Mouse (Mus musculus): ENCODE results near the gene Insl6. TPM values are rescaled to one million over a fixed set of nuclear protein-coding genes. Genes with fewer than 3 reads are reported as not detected.
A peak's percentile ranks its signal among the peaks of the same experiment; 100 is the strongest.

Gene Insl6
- polyA plus RNA-seq, 1 experiment from 2014 or later: 19.1 TPM

- H3K9me3 ChIP-seq (ENCODE audit: control insufficient read depth, low read length): no peaks in the 10 kb centered on the region
- no peak overlapping the region for H3K4me3 ChIP-seq (ENCODE audit: low read length)
- peaks cover 3% of the 10 kb centered on the region; the same call in 1 of the 2 replicates for H3K27me3 ChIP-seq (replicated peaks; ENCODE audit: control insufficient read depth, insufficient read depth, low read length)
- 87% methylated on average over 2 of the region's 2 CpGs for WGBS
- no peak overlapping the region for H3K4me2 ChIP-seq (ENCODE audit: low read depth, low read length)
- no peak overlapping the region for H3K27ac ChIP-seq (ENCODE audit: low read length)
- no peak for ATAC-seq
- H3K36me3 ChIP-seq (ENCODE audit: control insufficient read depth, insufficient read depth, low read length): no peaks in the 10 kb centered on the region
- H3K9ac ChIP-seq (ENCODE audit: low read depth, low read length): no peak overlapping the region
- H3K4me1 ChIP-seq (ENCODE audit: control insufficient read depth, insufficient read depth, low read length): peaks cover 4% of the 10 kb centered on the region; the same call in 1 of the 2 replicates
Observed at GRCm38 (mm10) chr19:29336624-29337023, 11.5 kb upstream of the Insl6 start.

- Histone ChIP-seq H3K9me3 (ENCODE audit: control insufficient read depth, low read length) (no peaks in the 10 kb centered on the region), H3K27me3 (replicated peaks; ENCODE audit: control insufficient read depth, insufficient read depth, low read length) (peaks cover 3% of the 10 kb centered on the region; the same call in 1 of the 2 replicates), H3K9ac (ENCODE audit: low read depth, low read length) (peak within 1 kb of the TSS; percentile 65), H3K4me1 (ENCODE audit: control insufficient read depth, insufficient read depth, low read length) (peaks cover 4% of the 10 kb centered on the region; the same call in 1 of the 2 replicates), H3K4me2 (ENCODE audit: low read depth, low read length) (peak within 1 kb of the TSS; percentile 80), H3K27ac (ENCODE audit: low read length) (no peak within 1 kb of the TSS), H3K36me3 (ENCODE audit: control insufficient read depth, insufficient read depth, low read length) (no peaks in the 10 kb centered on the region), H3K4me3 (ENCODE audit: low read length) (peak within 1 kb of the TSS; percentile 45)
- ATAC-seq: peak; percentile 48
- 4% methylated on average over 23 of the region's 23 CpGs for WGBS
Observed at GRCm38 (mm10) chr19:29334068-29334745, 9.1 kb upstream of the Insl6 start, which contains the start of gene Rln1. Gene Rln1 (minus strand): TSS chr19:29334670.

- WGBS: 79% methylated on average over 13 of the region's 13 CpGs
- H3K4me2 ChIP-seq (ENCODE audit: low read depth, low read length): no peak overlapping the region
- H3K27me3 ChIP-seq (replicated peaks; ENCODE audit: control insufficient read depth, insufficient read depth, low read length): no peaks in the 10 kb centered on the region
- H3K36me3 ChIP-seq (ENCODE audit: control insufficient read depth, insufficient read depth, low read length): no peaks in the 10 kb centered on the region
- H3K27ac ChIP-seq (ENCODE audit: low read length): no peak overlapping the region
- ATAC-seq: no peak
- H3K9ac ChIP-seq (ENCODE audit: low read depth, low read length): no peak overlapping the region
- H3K4me3 ChIP-seq (ENCODE audit: low read length): no peak overlapping the region
- H3K4me1 ChIP-seq (ENCODE audit: control insufficient read depth, insufficient read depth, low read length): peaks cover 7% of the 10 kb centered on the region; the same call in 1 of the 2 replicates
- H3K9me3 ChIP-seq (ENCODE audit: control insufficient read depth, low read length): no peaks in the 10 kb centered on the region
Observed at GRCm38 (mm10) chr19:29326822-29327552, 1.8 kb upstream of the Insl6 start.

GRCm38 (mm10) chr19:29326396-29326795, 1.2 kb upstream of the Insl6 start:
- H3K9me3 ChIP-seq (ENCODE audit: control insufficient read depth, low read length): no peaks in the 10 kb centered on the region
- no peak overlapping the region for H3K9ac ChIP-seq (ENCODE audit: low read depth, low read length)
- H3K4me3 ChIP-seq (ENCODE audit: low read length): no peak overlapping the region
- no peaks in the 10 kb centered on the region for H3K36me3 ChIP-seq (ENCODE audit: control insufficient read depth, insufficient read depth, low read length)
- whole genome bisulfite sequencing: 89% methylated on average over 4 of the region's 4 CpGs
- H3K4me1 ChIP-seq (ENCODE audit: control insufficient read depth, insufficient read depth, low read length): peaks cover 7% of the 10 kb centered on the region; the same call in 1 of the 2 replicates
- ATAC-seq: no peak
- H3K27ac ChIP-seq (ENCODE audit: low read length): no peak overlapping the region
- H3K4me2 ChIP-seq (ENCODE audit: low read depth, low read length): no peak overlapping the region
- no peaks in the 10 kb centered on the region for H3K27me3 ChIP-seq (replicated peaks; ENCODE audit: control insufficient read depth, insufficient read depth, low read length)

- no peak for ATAC-seq
- Histone ChIP-seq H3K4me3 (ENCODE audit: low read length) (peak overlapping the region; percentile 45), H3K4me1 (ENCODE audit: control insufficient read depth, insufficient read depth, low read length) (peaks cover 7% of the 10 kb centered on the region; the same call in 1 of the 2 replicates), H3K9me3 (ENCODE audit: control insufficient read depth, low read length) (no peaks in the 10 kb centered on the region), H3K36me3 (ENCODE audit: control insufficient read depth, insufficient read depth, low read length) (no peaks in the 10 kb centered on the region), H3K4me2 (ENCODE audit: low read depth, low read length) (peak overlapping the region; percentile 73), H3K9ac (ENCODE audit: low read depth, low read length) (peak overlapping the region; percentile 14; the same call in 1 of the 2 replicates), H3K27me3 (replicated peaks; ENCODE audit: control insufficient read depth, insufficient read depth, low read length) (no peaks in the 10 kb centered on the region), H3K27ac (ENCODE audit: low read length) (no peak overlapping the region; the same call in 1 of the 2 replicates)
- WGBS: 51% methylated on average over 9 of the region's 9 CpGs
Observed at GRCm38 (mm10) chr19:29325852-29326180, 660 bp upstream of the Insl6 start.

GRCm38 (mm10) chr19:29323416-29324049, 1.6 kb downstream of the Insl6 start:
- ATAC-seq: no peak
- Histone ChIP-seq H3K4me3 (ENCODE audit: low read length) (no peak overlapping the region), H3K27ac (ENCODE audit: low read length) (no peak overlapping the region), H3K4me1 (ENCODE audit: control insufficient read depth, insufficient read depth, low read length) (peaks cover 7% of the 10 kb centered on the region; the same call in 1 of the 2 replicates), H3K9ac (ENCODE audit: low read depth, low read length) (0 out of 2 replicates have a peak overlapping the region, but pooled peaks have one; percentile 29), H3K9me3 (ENCODE audit: control insufficient read depth, low read length) (no peaks in the 10 kb centered on the region), H3K27me3 (replicated peaks; ENCODE audit: control insufficient read depth, insufficient read depth, low read length) (no peaks in the 10 kb centered on the region), H3K4me2 (ENCODE audit: low read depth, low read length) (no peak overlapping the region), H3K36me3 (ENCODE audit: control insufficient read depth, insufficient read depth, low read length) (no peaks in the 10 kb centered on the region)
- WGBS: 69% methylated on average over 8 of the region's 8 CpGs

- H3K4me1 ChIP-seq (ENCODE audit: control insufficient read depth, insufficient read depth, low read length): no peaks in the 10 kb centered on the region
- H3K27ac ChIP-seq (ENCODE audit: low read length): no peak overlapping the region
- H3K9ac ChIP-seq (ENCODE audit: low read depth, low read length): no peak overlapping the region
- WGBS: 66% methylated on average over 7 of the region's 7 CpGs
- no peaks in the 10 kb centered on the region for H3K27me3 ChIP-seq (replicated peaks; ENCODE audit: control insufficient read depth, insufficient read depth, low read length)
- H3K4me2 ChIP-seq (ENCODE audit: low read depth, low read length): no peak overlapping the region
- peaks cover 5% of the 10 kb centered on the region; the same call in 1 of the 2 replicates for H3K9me3 ChIP-seq (ENCODE audit: control insufficient read depth, low read length)
- H3K4me3 ChIP-seq (ENCODE audit: low read length): no peak overlapping the region
- peaks cover 8% of the 10 kb centered on the region; the same call in 1 of the 2 replicates for H3K36me3 ChIP-seq (ENCODE audit: control insufficient read depth, insufficient read depth, low read length)
- no peak for ATAC-seq
Observed at GRCm38 (mm10) chr19:29312661-29313060, 12.5 kb downstream of the Insl6 start.

- no peak for ATAC-seq
- 92% methylated on average over 8 of the region's 8 CpGs for WGBS
- no peaks in the 10 kb centered on the region for H3K27me3 ChIP-seq (replicated peaks; ENCODE audit: control insufficient read depth, insufficient read depth, low read length)
- no peak overlapping the region for H3K4me3 ChIP-seq (ENCODE audit: low read length)
- no peak overlapping the region for H3K4me2 ChIP-seq (ENCODE audit: low read depth, low read length)
- no peaks in the 10 kb centered on the region for H3K4me1 ChIP-seq (ENCODE audit: control insufficient read depth, insufficient read depth, low read length)
- H3K27ac ChIP-seq (ENCODE audit: low read length): no peak overlapping the region
- peaks cover 5% of the 10 kb centered on the region; the same call in 1 of the 2 replicates for H3K9me3 ChIP-seq (ENCODE audit: control insufficient read depth, low read length)
- peaks cover 8% of the 10 kb centered on the region; the same call in 1 of the 2 replicates for H3K36me3 ChIP-seq (ENCODE audit: control insufficient read depth, insufficient read depth, low read length)
- no peak overlapping the region for H3K9ac ChIP-seq (ENCODE audit: low read depth, low read length)
Observed at GRCm38 (mm10) chr19:29311791-29312190, 13.4 kb downstream of the Insl6 start.

- Histone ChIP-seq H3K27ac (ENCODE audit: low read length) (no peak overlapping the region), H3K4me2 (ENCODE audit: low read depth, low read length) (no peak overlapping the region), H3K27me3 (replicated peaks; ENCODE audit: control insufficient read depth, insufficient read depth, low read length) (no peaks in the 10 kb centered on the region), H3K9me3 (ENCODE audit: control insufficient read depth, low read length) (no peaks in the 10 kb centered on the region), H3K9ac (ENCODE audit: low read depth, low read length) (no peak overlapping the region), H3K36me3 (ENCODE audit: control insufficient read depth, insufficient read depth, low read length) (peaks cover 2% of the 10 kb centered on the region; the same call in 1 of the 2 replicates), H3K4me1 (ENCODE audit: control insufficient read depth, insufficient read depth, low read length) (no peaks in the 10 kb centered on the region), H3K4me3 (ENCODE audit: low read length) (no peak overlapping the region)
- ATAC-seq: no peak
Observed at GRCm38 (mm10) chr19:29308832-29309231, 16.3 kb downstream of the Insl6 start.
